In the genomic region with DNA sequence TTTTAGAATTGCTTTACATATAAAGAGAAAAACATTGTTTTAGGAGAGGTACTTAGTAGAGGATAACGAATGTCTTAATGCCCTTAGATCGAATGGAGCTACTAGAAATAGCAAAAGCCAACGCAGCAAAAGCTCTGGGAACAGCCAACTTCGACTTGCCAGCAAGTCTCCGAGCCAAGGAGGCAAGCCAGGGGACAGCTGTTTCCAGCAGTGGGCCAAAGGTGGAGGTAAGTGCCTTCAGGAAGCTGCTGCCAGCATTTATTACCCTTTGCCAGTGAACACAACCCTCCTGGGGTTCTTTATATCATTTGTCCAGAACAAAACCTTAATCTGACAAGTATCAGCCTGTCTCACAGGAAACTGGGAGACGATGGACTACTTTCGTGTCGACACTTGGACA, we compare ENCODE assay signal across 8 mouse cellular contexts. TPM values are rescaled to one million over a fixed set of nuclear protein-coding genes. Genes with fewer than 3 reads are reported as not detected.
A peak's percentile ranks its signal among the peaks of the same experiment; 100 is the strongest.
DNase-seq lines count a peak whose midpoint lies in the region; ATAC-seq and TF ChIP-seq lines count a peak whose summit lies in the region.

No protein-coding gene starts in this region.

- peaks cover 5% of the 10 kb centered on the region for H3K4me1 ChIP-seq in heart, adult 2 months (ENCODE audit: control insufficient read depth, insufficient read depth, low read length)
- peaks cover 8% of the 10 kb centered on the region for H3K4me1 ChIP-seq in embryonic facial prominence, embryonic 14.5 days (ENCODE audit: control insufficient read depth, insufficient read depth, low read length)
- peaks cover 35% of the 10 kb centered on the region for H3K4me1 ChIP-seq in hindbrain, embryonic 13.5 days (replicated peaks)
- H3K4me1 ChIP-seq in liver, embryonic 14.5 days (replicated peaks; ENCODE audit: control insufficient read depth in 2 of 2, insufficient read depth in 2 of 2, low read length in 1 of 2) = peaks cover 21 to 26% of the 10 kb centered on the region in 2 experiments

- intact Hi-C loops in heart, adult 2 months (cut with DNase I) = loop anchor here (10.0 kb wide), 3 partner anchors 340 to 1360 kb away; a partner anchor contains a TSS

- H3K4me3 ChIP-seq in heart, adult 2 months = peak overlapping the region; percentile 82
- H3K4me3 ChIP-seq in embryonic facial prominence, embryonic 14.5 days (ENCODE audit: low read depth, low read length) = peak overlapping the region; percentile 100
- peak overlapping the region; percentile 100 for H3K4me3 ChIP-seq in hindbrain, embryonic 13.5 days
- peak overlapping the region; percentile 92 to 97 for H3K4me3 ChIP-seq in liver, embryonic 14.5 days (ENCODE audit: insufficient read depth in 1 of 2, low read depth in 2 of 2, low read length in 2 of 2)

- peak; percentile 49 to 64 for DNase-seq in heart, adult 2 months
- no peak for DNase-seq in heart, postnatal 4 days
- no peak for DNase-seq in embryonic facial prominence, embryonic 14.5 days (ENCODE audit: low spot score)
- no peak for DNase-seq in liver, embryonic 14.5 days (ENCODE audit: low read depth in 3 of 3, low spot score in 3 of 3)
- DNase-seq in urinary bladder, adult 18-20 months (ENCODE audit: low spot score in 2 of 2) = no peak
- DNase-seq in layer of hippocampus, postnatal 14 days (ENCODE audit: low spot score in 2 of 2) = no peak
- DNase-seq in thymus, adult 18-20 months = no peak

- no peak for TF ChIP-seq EP300 in heart, adult 2 months (IDR thresholded peaks at IDR 0.05; ENCODE audit: insufficient read depth, low read depth, low read length)
- no peak for TF ChIP-seq EP300 in liver, embryonic 14.5 days (IDR thresholded peaks at IDR 0.05; ENCODE audit: low read depth)

- TF ChIP-seq POLR2A in heart, adult 2 months (IDR thresholded peaks at IDR 0.05; ENCODE audit: insufficient read depth, low read depth, low read length) = no peak

- TF ChIP-seq CTCF in heart, adult 2 months (IDR thresholded peaks at IDR 0.05) = no peak
- TF ChIP-seq CTCF in liver, embryonic 14.5 days (IDR thresholded peaks at IDR 0.05; ENCODE audit: low read depth) = no peak

- H3K27ac ChIP-seq in heart, adult 2 months = peak overlapping the region; percentile 100
- no peak overlapping the region for H3K27ac ChIP-seq in embryonic facial prominence, embryonic 14.5 days (replicated peaks; ENCODE audit: low read depth, low read length)
- H3K27ac ChIP-seq in hindbrain, embryonic 13.5 days = no peak overlapping the region
- peak overlapping the region; percentile 41 for H3K27ac ChIP-seq in liver, embryonic 14.5 days

- H3K79me2 ChIP-seq in heart, adult 2 months (replicated peaks; ENCODE audit: control insufficient read depth, insufficient read depth, low read length) = peaks cover 4% of the 10 kb centered on the region

- 0 out of 2 replicates have a peak overlapping the region, but pooled peaks have one; percentile 2 for H3K9ac ChIP-seq in heart, adult 2 months (ENCODE audit: low read depth, low read length)
- H3K9ac ChIP-seq in embryonic facial prominence, embryonic 14.5 days (ENCODE audit: low read depth, low read length) = peak overlapping the region; percentile 99
- H3K9ac ChIP-seq in hindbrain, embryonic 13.5 days = peak overlapping the region; percentile 55
- peak overlapping the region; percentile 55 for H3K9ac ChIP-seq in liver, embryonic 14.5 days (replicated peaks)

- peak overlapping the region; percentile 76 for H3K4me2 ChIP-seq in embryonic facial prominence, embryonic 14.5 days (ENCODE audit: low read depth, low read length)
- H3K4me2 ChIP-seq in hindbrain, embryonic 13.5 days = peak overlapping the region; percentile 96
- H3K4me2 ChIP-seq in liver, embryonic 14.5 days (ENCODE audit: low read depth) = peak overlapping the region; percentile 96

- peaks cover 37% of the 10 kb centered on the region for H3K36me3 ChIP-seq in heart, adult 2 months (ENCODE audit: control insufficient read depth, insufficient read depth, low read length)
- peaks cover 44% of the 10 kb centered on the region for H3K36me3 ChIP-seq in embryonic facial prominence, embryonic 14.5 days (ENCODE audit: control insufficient read depth, insufficient read depth, low read length)
- peaks cover 30% of the 10 kb centered on the region for H3K36me3 ChIP-seq in hindbrain, embryonic 13.5 days
- peaks cover 53% of the 10 kb centered on the region for H3K36me3 ChIP-seq in liver, embryonic 14.5 days (replicated peaks; ENCODE audit: control insufficient read depth, insufficient read depth, low read depth)

- H3K27me3 ChIP-seq in heart, adult 2 months (ENCODE audit: control insufficient read depth, insufficient read depth, low read length) = no peaks in the 10 kb centered on the region
- no peaks in the 10 kb centered on the region for H3K27me3 ChIP-seq in embryonic facial prominence, embryonic 14.5 days (replicated peaks; ENCODE audit: control insufficient read depth, insufficient read depth, low read length)
- no peaks in the 10 kb centered on the region for H3K27me3 ChIP-seq in hindbrain, embryonic 13.5 days
- H3K27me3 ChIP-seq in liver, embryonic 14.5 days (ENCODE audit: control insufficient read depth, insufficient read depth, low read length) = no peaks in the 10 kb centered on the region

- WGBS in heart, adult 2 months = 7% methylated on average over 8 of the region's 8 CpGs
- WGBS in embryonic facial prominence, embryonic 14.5 days = 72% methylated on average over 8 of the region's 8 CpGs
- 85% methylated on average over 8 of the region's 8 CpGs for whole genome bisulfite sequencing in hindbrain, embryonic 13.5 days
- 59% methylated on average over 8 of the region's 8 CpGs for WGBS in liver, embryonic 14.5 days (ENCODE audit: insufficient replicate concordance)

- H3K9me3 ChIP-seq in embryonic facial prominence, embryonic 14.5 days (ENCODE audit: control insufficient read depth, low read length) = no peaks in the 10 kb centered on the region
- H3K9me3 ChIP-seq in hindbrain, embryonic 13.5 days = no peaks in the 10 kb centered on the region
- no peaks in the 10 kb centered on the region for H3K9me3 ChIP-seq in liver, embryonic 14.5 days (ENCODE audit: control insufficient read depth, low read length)

- no peak for ATAC-seq in embryonic facial prominence, embryonic 14.5 days (ENCODE audit: low read depth)
- ATAC-seq in hindbrain, embryonic 13.5 days (ENCODE audit: low FRiP score) = no peak
- ATAC-seq in liver, embryonic 14.5 days (ENCODE audit: insufficient read depth) = no peak

RNA-seq across cellular contexts. Expression of a gene that starts 1.8 kb away (rescaled TPM):
- 100 to 1,000 TPM; 137 to 175 TPM for total RNA-seq in heart, adult 2 months (2021)
- polyA plus RNA-seq in heart, adult 2 months (2012; rRNA removed) = 192 TPM in 2 replicates
- total RNA-seq in heart, postnatal 4 days (2021) = 100 to 1,000 TPM; 105 to 117 TPM
- 349 and 369 TPM in 2 replicates for polyA plus RNA-seq in embryonic facial prominence, embryonic 14.5 days (2014; fragmentation: Nextera tagmentation; extraction: Ambion mirVana)
- 538 and 556 TPM in 2 replicates for polyA plus RNA-seq in hindbrain, embryonic 13.5 days (2015; fragmentation: Nextera tagmentation; extraction: Ambion mirVana)
- 228 and 239 TPM in 2 replicates for polyA plus RNA-seq in liver, embryonic 14.5 days (2012; rRNA removed)
- 151 and 161 TPM in 2 replicates for polyA plus RNA-seq in liver, embryonic 14.5 days (2014; fragmentation: Nextera tagmentation; extraction: Ambion mirVana)
- 100 to 1,000 TPM; 241 to 268 TPM for total RNA-seq in layer of hippocampus, postnatal 14 days (2021)

RNA-seq across cellular contexts. Expression of a gene that starts 5.5 kb away (rescaled TPM):
- total RNA-seq in heart, adult 2 months (2021) = 10 to 100 TPM; 48.7 to 61.1 TPM
- polyA plus RNA-seq in heart, adult 2 months (2012; rRNA removed) = 24.9 and 34.1 TPM in 2 replicates
- total RNA-seq in heart, postnatal 4 days (2021) = 10 to 100 TPM; 40.2 to 41.9 TPM
- polyA plus RNA-seq in embryonic facial prominence, embryonic 14.5 days (2014; fragmentation: Nextera tagmentation; extraction: Ambion mirVana) = 59.7 and 60.0 TPM in 2 replicates
- polyA plus RNA-seq in hindbrain, embryonic 13.5 days (2015; fragmentation: Nextera tagmentation; extraction: Ambion mirVana) = 65.5 and 70.4 TPM in 2 replicates
- 21.9 and 42.9 TPM in 2 replicates for polyA plus RNA-seq in liver, embryonic 14.5 days (2012; rRNA removed)
- 52.6 and 56.0 TPM in 2 replicates for polyA plus RNA-seq in liver, embryonic 14.5 days (2014; fragmentation: Nextera tagmentation; extraction: Ambion mirVana)
- 10 to 100 TPM; 42.6 to 43.8 TPM for total RNA-seq in layer of hippocampus, postnatal 14 days (2021)

RNA-seq across cellular contexts. Expression of a gene that starts 10.4 kb away (rescaled TPM):
- total RNA-seq in heart, adult 2 months (2021) = 10 to 100 TPM; 59.3 to 69.2 TPM
- polyA plus RNA-seq in heart, adult 2 months (2012; rRNA removed) = 81.8 and 106 TPM in 2 replicates
- 10 to 100 TPM; 73.2 to 74.5 TPM for total RNA-seq in heart, postnatal 4 days (2021)
- polyA plus RNA-seq in embryonic facial prominence, embryonic 14.5 days (2014; fragmentation: Nextera tagmentation; extraction: Ambion mirVana) = 140 and 144 TPM in 2 replicates
- 211 and 212 TPM in 2 replicates for polyA plus RNA-seq in hindbrain, embryonic 13.5 days (2015; fragmentation: Nextera tagmentation; extraction: Ambion mirVana)
- polyA plus RNA-seq in liver, embryonic 14.5 days (2012; rRNA removed) = 44.2 and 50.8 TPM in 2 replicates
- polyA plus RNA-seq in liver, embryonic 14.5 days (2014; fragmentation: Nextera tagmentation; extraction: Ambion mirVana) = 59.5 and 65.1 TPM in 2 replicates
- total RNA-seq in layer of hippocampus, postnatal 14 days (2021) = 100 to 1,000 TPM; 112 TPM

Comparison
In these comparisons a context has a peak if more than half of its experiments do, and no peak if none do; other contexts are left out.
1. DNase-seq: peak in heart, adult 2 months (2 of 2); none in heart, postnatal 4 days (single experiment), embryonic facial prominence, embryonic 14.5 days (single experiment), liver, embryonic 14.5 days (0 of 3), urinary bladder, adult 18-20 months (0 of 2), layer of hippocampus, postnatal 14 days (0 of 2) and thymus, adult 18-20 months (0 of 2).
2. H3K27ac ChIP-seq: peak in heart, adult 2 months (single experiment) and liver, embryonic 14.5 days (single experiment); none in embryonic facial prominence, embryonic 14.5 days (single experiment) and hindbrain, embryonic 13.5 days (single experiment).
3. H3K9ac ChIP-seq: peak in every context shown above with its lines; median percentile 99 in embryonic facial prominence, embryonic 14.5 days; 55 in hindbrain, embryonic 13.5 days; 55 in liver, embryonic 14.5 days; 2 in heart, adult 2 months.
4. Peak in every context shown above with its lines, with median percentiles within 50 percentile points of each other: H3K4me3 ChIP-seq and H3K4me2 ChIP-seq.